Mouse (Mus musculus) thymus, postnatal 4 days (tissue): ENCODE data around the gene Heatr4.
"Not testable (repeated sequence)": the region's sequence is repeated elsewhere in the genome, so short reads cannot be mapped to it uniquely, and the experiment has no call there.

Experiments used
- DNase-seq: peaks from one replicate; pipeline ENCODE4 v3.0.0; 2021

Heatr4 gene

GRCm38 (mm10) chr12:83997221-83997620, 12.6 kb upstream of the Heatr4 start:
- no peak for DNase-seq

GRCm38 (mm10) chr12:83989378-83989777, 4.7 kb upstream of the Heatr4 start:
- no peak for DNase-seq

GRCm38 (mm10) chr12:83988483-83988882, 3.8 kb upstream of the Heatr4 start:
- DNase-seq = no peak

GRCm38 (mm10) chr12:83987583-83988441, 3.2 kb upstream of the Heatr4 start, which contains the start of gene Acot2:
Acot2 (plus strand) TSS chr12:83987861.
- DNase-seq = peak; percentile 84

- DNase-seq = no peak
Measured at GRCm38 (mm10) chr12:83987242-83987582, 2.6 kb upstream of the Heatr4 start.

- no peak for DNase-seq
Measured at GRCm38 (mm10) chr12:83981615-83982014, 3.0 kb downstream of the Heatr4 start.

- no peak for DNase-seq
Measured at GRCm38 (mm10) chr12:83978862-83979261, 5.8 kb downstream of the Heatr4 start.

- peak; percentile 39 for DNase-seq
Measured at GRCm38 (mm10) chr12:83972117-83972516, 12.5 kb downstream of the Heatr4 start.

- DNase-seq = no peak
Measured at GRCm38 (mm10) chr12:83965235-83965634, 19.4 kb downstream of the Heatr4 start.

- no peak for DNase-seq
Measured at GRCm38 (mm10) chr12:83958278-83958677, 26.4 kb downstream of the Heatr4 start.

- no peak for DNase-seq
Measured at GRCm38 (mm10) chr12:83951711-83952575, 32.7 kb downstream of the Heatr4 start.

GRCm38 (mm10) chr12:83950840-83951701, 33.6 kb downstream of the Heatr4 start:
- peak; percentile 71 for DNase-seq

- DNase-seq = peak; percentile 84
Measured at GRCm38 (mm10) chr12:83950493-83950839, 34.2 kb downstream of the Heatr4 start, which contains the start of gene Riox1. Riox1 (plus strand) TSS chr12:83950608.

- peak; percentile 18 for DNase-seq
Measured at GRCm38 (mm10) chr12:83949776-83950492, 34.7 kb downstream of the Heatr4 start.

GRCm38 (mm10) chr12:83949043-83949442, 35.6 kb downstream of the Heatr4 start:
- DNase-seq = no peak

GRCm38 (mm10) chr12:83947260-83947811, 37.3 kb downstream of the Heatr4 start:
- no peak for DNase-seq

- DNase-seq = no peak
Measured at GRCm38 (mm10) chr12:83941938-83942337, 42.7 kb downstream of the Heatr4 start.

GRCm38 (mm10) chr12:83940031-83940430, 44.6 kb downstream of the Heatr4 start:
- no peak for DNase-seq

GRCm38 (mm10) chr12:83939332-83939731, 45.3 kb downstream of the Heatr4 start:
- no peak for DNase-seq

- DNase-seq = not testable (repeated sequence)
Measured at GRCm38 (mm10) chr12:83938592-83938991, 46.1 kb downstream of the Heatr4 start.

GRCm38 (mm10) chr12:83937600-83937999, 47.1 kb downstream of the Heatr4 start:
- DNase-seq = no peak
